Mouse (Mus musculus) T-helper 17 cell (primary cell): ENCODE data around the gene S100a4.

Source experiments
- in situ Hi-C, 2 experiments: fragments of 300-600 bp; cut with MboI, MseI; formaldehyde crosslinking; loops; 1 replicate in 1 of 2; 2 replicates in 1 of 2; pipeline ENCODE4 v1.15.1; 2025; ENCODE audit warnings: high pct_unique_total_duplicates in 2 of 2

Gene S100a4

DNA sequence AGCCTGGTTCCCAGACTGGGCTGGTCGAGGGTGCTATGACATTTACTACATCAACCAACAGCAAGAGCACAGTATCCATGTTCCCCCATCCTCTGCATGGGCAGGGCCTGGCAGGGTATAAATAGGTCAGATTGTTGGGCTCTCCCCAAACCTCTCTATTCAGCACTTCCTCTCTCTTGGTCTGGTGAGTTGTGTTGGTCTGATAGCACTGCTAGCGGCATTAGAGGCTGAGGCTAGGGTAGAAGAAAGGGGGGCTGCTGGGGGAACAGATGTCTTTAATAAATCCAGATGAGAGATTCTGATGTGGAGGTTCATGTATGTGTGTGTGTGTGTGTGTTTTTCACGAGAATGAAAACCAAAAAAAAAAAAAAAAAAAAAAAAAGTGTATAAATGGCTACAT is at the start of gene S100a4:
Gene S100a4, plus strand, starts transcription at position 149 of the 400 bp plus-strand sequence.
- in situ Hi-C loops, result loop anchor here (10.0 kb wide), 2 partner anchors 889 to 1359 kb away; partner anchors contain the start of genes Adar (in 1 of the 2), Krtcap2 (in 1 of the 2) and Trim46 (in 1 of the 2)

DNA sequence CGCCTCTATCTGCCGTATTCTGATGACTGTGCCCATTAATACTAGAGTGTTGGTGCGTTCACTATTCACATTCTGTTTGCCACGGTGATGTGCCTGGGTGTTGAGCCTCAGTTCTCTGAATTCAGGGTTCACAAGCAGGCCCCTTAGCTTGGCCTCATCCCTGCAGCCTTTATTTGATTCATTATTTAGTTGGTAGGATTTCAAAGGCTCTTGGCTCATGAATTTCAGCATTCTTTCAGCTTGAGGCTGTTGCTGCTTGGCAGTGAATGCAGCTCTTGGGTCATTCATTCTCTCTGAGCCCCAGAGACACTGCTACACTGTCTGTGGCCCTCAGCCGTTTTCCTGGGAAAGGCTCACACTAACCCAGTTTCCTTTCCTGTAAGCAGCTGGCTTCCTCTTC is 47.6 kb upstream of the S100a4 start:
- in situ Hi-C loops, result no loop called here

DNA sequence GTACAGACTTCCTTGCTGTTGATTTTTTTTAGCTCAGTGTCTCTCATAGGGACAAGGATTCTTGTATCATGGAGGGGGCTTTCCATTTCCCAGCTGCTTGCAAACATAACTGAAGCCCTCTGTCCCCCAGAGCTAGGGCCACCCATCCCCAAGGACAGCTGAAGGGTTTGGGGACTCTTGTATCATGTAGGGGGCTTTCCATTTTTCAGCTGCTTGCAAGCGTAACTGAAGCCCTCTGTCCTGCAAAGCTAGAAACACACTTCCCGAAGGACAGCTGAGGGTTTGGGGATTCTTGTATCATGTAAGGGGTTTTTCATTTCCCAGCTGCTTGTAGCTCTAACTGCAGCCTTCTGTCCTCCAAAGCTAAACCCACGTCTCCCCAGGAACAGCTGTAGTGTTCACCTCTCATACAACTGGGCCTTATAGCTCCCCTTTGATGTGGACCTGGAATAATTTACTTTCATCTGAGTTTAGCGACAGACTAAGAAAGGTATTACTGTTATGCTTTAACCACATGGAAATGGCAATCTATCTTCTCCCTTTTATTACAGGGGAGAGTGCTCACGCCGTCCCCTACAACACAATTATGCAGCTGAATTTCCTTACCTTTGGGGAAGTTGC is 43.5 kb upstream of the S100a4 start, which contains the start of gene S100a3:
Gene S100a3, plus strand, starts transcription at position 571 of the 621 bp plus-strand sequence.
- in situ Hi-C loops, result no loop called here

DNA sequence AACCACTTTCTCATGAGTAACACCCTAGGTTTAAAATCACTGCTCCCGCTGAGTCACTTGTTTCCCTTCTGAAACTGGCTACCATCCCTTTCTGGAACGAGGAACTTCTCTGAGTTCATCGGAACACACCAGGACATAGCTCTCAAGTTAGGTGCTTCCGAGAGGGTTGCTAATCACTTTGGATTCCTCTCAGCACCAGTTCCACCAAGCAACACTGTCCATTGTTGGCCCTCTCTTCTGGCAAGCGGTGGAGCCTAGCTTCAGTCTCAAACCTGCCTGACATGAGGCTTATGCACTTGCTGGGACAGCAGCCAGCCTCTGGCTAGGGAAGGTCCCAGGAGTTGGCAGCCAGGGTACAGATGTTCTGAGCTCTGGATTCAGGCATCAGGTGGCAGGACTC is 28.9 kb upstream of the S100a4 start:
- in situ Hi-C loops, result loop anchor here in 1 of 2 experiments (5.0 kb wide), 1 partner anchor 47 kb away; the partner anchor contains the start of gene S100a14

GRCm38 (mm10) chr3:90575320-90575719 is 28.3 kb upstream of the S100a4 start:
- in situ Hi-C loops, result no loop called here

- in situ Hi-C loops, result no loop called here
These were observed 27.1 kb upstream of the S100a4 start for GRCm38 (mm10) chr3:90576351-90577001.

GRCm38 (mm10) chr3:90579433-90579832 is 24.1 kb upstream of the S100a4 start:
- in situ Hi-C loops, result no loop called here

GRCm38 (mm10) chr3:90581141-90581540 is 22.4 kb upstream of the S100a4 start:
- in situ Hi-C loops, result loop anchor here in 1 of 2 experiments (5.0 kb wide), 1 partner anchor 36 kb away; no protein-coding TSS in a partner anchor

- in situ Hi-C loops, result loop anchor here in 1 of 2 experiments (5.0 kb wide), 1 partner anchor 35 kb away; no protein-coding TSS in a partner anchor
These were observed 21.4 kb upstream of the S100a4 start for GRCm38 (mm10) chr3:90582156-90582555.

DNA sequence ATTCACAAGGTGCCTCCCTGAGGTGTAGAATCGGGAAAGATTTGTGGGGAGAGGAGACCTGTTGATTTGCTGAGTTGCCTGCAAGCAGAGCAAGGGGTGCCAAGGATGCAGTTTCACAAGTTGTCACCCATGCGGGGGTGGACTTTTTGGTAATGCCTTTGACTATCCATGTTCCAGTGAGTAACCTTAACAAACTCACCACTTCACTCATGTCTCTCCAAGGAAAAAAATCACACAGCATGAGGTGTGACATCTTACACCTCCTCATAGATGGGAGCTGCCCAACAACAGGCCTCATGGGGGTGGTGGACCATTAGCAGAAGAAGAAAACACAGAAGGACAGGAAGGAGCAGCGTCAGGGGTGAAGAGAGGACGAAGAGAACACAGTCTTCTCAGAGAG is 21.0 kb upstream of the S100a4 start:
- in situ Hi-C loops, result loop anchor here in 1 of 2 experiments (5.0 kb wide), 1 partner anchor 35 kb away; no protein-coding TSS in a partner anchor

DNA sequence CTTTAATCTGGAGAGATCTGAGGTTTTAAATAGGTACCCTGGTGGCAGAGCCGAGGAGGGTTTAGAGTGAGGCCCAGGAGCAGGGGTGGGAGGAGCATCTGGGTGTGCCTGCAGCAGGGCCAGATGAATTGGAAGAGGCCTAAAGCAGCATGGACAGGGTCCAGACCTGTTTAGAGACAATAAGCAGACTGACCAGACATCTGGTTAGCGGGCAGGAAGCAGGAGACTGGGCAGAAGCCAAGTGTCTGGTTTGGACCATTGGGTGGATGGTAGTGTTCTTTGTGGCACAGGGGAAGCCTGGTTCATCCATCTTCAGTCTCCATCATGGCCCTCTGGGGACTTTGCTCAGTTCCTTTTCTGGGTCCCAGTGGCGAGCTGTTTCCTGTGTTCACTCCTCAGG is 19.7 kb upstream of the S100a4 start:
- in situ Hi-C loops, result loop anchor here in 1 of 2 experiments (5.0 kb wide), 1 partner anchor 33 kb away; no protein-coding TSS in a partner anchor

DNA sequence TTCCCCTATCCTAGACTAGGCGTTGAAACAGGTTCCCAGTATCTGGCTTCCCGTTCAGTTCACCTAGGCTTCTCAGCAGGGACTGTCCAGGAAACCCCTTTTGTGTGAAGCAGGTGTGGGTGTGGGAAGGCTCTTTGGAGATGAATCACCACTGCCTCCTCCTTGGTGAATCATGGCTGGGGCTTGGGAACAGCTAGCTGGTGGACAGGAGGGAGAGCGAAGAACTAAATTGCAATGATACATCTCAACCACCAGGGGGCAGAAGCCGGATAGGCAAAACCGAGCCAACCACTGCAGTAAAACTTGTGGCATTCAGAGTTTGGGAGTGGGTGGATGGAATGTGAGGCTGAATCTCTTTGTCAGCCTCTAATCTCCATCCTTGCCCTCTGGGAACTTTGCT is 18.0 kb upstream of the S100a4 start:
- in situ Hi-C loops, result loop anchor here in 1 of 2 experiments (5.0 kb wide), 1 partner anchor 93 kb away; the partner anchor contains the start of gene Snapin

DNA sequence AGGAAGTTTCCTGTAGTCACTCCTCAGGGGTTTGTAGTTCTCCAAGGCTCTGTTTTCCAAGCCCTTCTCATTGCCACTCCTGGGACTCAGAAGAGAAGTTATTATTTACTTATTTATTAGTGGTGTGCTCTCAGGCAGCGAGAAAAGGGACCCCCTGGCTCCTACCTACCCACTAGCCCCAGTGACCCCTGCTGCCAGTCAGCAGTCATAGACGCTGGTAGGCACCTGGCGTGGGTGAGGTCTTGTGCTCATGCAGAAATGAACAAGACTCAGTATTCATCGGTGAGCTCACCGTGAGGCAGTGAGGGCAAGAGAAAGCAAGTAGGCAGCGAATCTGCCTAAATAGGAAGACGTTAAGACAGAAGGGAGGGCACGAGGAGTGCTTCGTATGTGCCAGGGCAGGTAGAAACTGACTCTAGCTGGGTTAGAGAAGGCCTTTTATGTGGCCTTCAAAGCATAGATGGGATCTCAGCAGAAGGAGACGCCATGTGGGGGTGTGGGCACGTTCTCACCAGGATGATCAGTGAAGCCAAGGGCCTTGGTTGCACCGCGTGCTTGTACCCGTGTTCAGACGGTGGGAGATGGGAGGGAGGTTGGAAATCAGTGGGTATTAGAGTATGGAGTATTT is 17.4 kb upstream of the S100a4 start:
- in situ Hi-C loops, result loop anchor here in 1 of 2 experiments (5.0 kb wide), 1 partner anchor 94 kb away; the partner anchor contains the start of gene Snapin

- in situ Hi-C loops, result loop anchor here in 1 of 2 experiments (5.0 kb wide), 1 partner anchor 95 kb away; the partner anchor contains the start of gene Snapin
These were observed 16.7 kb upstream of the S100a4 start for GRCm38 (mm10) chr3:90586906-90587305.

- in situ Hi-C loops, result loop anchor here in 1 of 2 experiments (5.0 kb wide), 1 partner anchor 95 kb away; the partner anchor contains the start of gene Snapin
These were observed 16.0 kb upstream of the S100a4 start for GRCm38 (mm10) chr3:90587361-90588101.

GRCm38 (mm10) chr3:90589390-90589789 is 14.2 kb upstream of the S100a4 start:
- in situ Hi-C loops, result loop anchor here in 1 of 2 experiments (5.0 kb wide), 1 partner anchor 97 kb away; the partner anchor contains the start of gene Snapin

- in situ Hi-C loops, result loop anchor here in 1 of 2 experiments (5.0 kb wide), 1 partner anchor 98 kb away; the partner anchor contains the start of gene Snapin
These were observed 13.6 kb upstream of the S100a4 start, which contains the start of gene S100a2 for GRCm38 (mm10) chr3:90589947-90590346. Gene S100a2, plus strand, starts transcription at chr3:90590247.

- in situ Hi-C loops, result no loop called here
These were observed 9.1 kb upstream of the S100a4 start for GRCm38 (mm10) chr3:90594466-90594865.

DNA sequence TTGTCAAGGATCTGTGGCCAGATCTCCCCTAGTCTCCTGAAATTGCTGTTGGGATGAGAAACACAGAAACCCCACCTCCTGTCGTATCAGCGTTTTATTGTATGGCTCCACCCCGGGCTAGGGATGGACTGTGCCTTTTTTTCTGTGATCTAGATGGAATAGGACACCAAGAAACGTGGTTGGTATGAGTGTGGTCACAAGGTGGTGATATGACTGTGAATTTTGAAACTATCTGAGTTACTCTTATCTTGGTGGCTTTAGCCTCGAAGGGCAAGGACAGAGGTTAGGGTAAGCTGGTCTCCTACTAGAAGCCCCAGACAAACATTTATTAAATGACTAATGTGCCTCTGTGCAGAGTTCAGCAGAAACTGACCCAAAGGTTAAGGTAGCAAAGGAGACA is 8.0 kb upstream of the S100a4 start:
- in situ Hi-C loops, result no loop called here

DNA sequence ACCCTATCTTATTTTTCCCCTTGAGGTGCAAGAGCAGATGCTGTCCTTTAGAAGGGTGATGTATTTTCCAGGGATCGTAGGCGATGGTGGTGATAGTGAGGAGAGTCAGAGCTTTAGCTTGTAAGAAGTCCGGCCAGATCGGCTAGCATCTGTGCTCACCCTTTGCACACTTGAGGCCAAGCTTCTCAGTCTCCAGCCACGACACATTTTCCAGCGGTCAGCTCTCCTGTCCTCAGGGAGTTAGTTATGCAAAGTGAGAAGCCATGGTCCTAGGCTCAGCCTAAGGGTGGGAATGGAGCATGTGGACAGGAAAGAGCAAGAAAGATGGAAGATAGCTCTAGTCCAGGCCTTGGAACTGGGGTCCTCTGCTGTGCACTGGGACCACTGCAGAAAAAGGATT is 6.8 kb upstream of the S100a4 start:
- in situ Hi-C loops, result no loop called here

- in situ Hi-C loops, result no loop called here
These were observed 5.8 kb upstream of the S100a4 start for GRCm38 (mm10) chr3:90597736-90598135.
